Mouse (Mus musculus) kidney, adult 18-20 months (tissue): ENCODE results near the gene Acss2.
A peak's percentile ranks its signal among the peaks of the same experiment; 100 is the strongest.

Source experiments
- DNase-seq: peaks from one replicate; pipeline ENCODE4 v3.0.0; 2021

Acss2 gene

GRCm38 (mm10) chr2:155517455-155518423, at the start of gene Acss2, which contains the start of gene Ggt7:
Gene Acss2, plus strand, starts transcription at chr2:155517948.
Gene Ggt7, minus strand, starts transcription at chr2:155518237.
- peak; percentile 100 for DNase-seq

GRCm38 (mm10) chr2:155472671-155473569, 44.8 kb upstream of the Acss2 start:
- peak; percentile 58 for DNase-seq

GRCm38 (mm10) chr2:155473570-155474088, 44.1 kb upstream of the Acss2 start, which contains the start of gene Ncoa6:
Gene Ncoa6, minus strand, starts transcription at chr2:155473894.
- DNase-seq = peak; percentile 73

GRCm38 (mm10) chr2:155482021-155482420, 35.7 kb upstream of the Acss2 start:
- peak; percentile 80 for DNase-seq

- no peak for DNase-seq
These were observed 26.8 kb upstream of the Acss2 start for GRCm38 (mm10) chr2:155490998-155491397.

GRCm38 (mm10) chr2:155502596-155502995, 15.2 kb upstream of the Acss2 start:
- DNase-seq = no peak

- peak; percentile 26 for DNase-seq
These were observed 13.1 kb upstream of the Acss2 start for GRCm38 (mm10) chr2:155504440-155505355.

GRCm38 (mm10) chr2:155505811-155506210, 11.9 kb upstream of the Acss2 start:
- DNase-seq = no peak

- DNase-seq = no peak
These were observed 9.9 kb upstream of the Acss2 start for GRCm38 (mm10) chr2:155507721-155508470.

GRCm38 (mm10) chr2:155512479-155512878, 5.3 kb upstream of the Acss2 start:
- peak; percentile 71 for DNase-seq

- no peak for DNase-seq
These were observed 4.2 kb upstream of the Acss2 start for GRCm38 (mm10) chr2:155513543-155513942.

GRCm38 (mm10) chr2:155514666-155515065, 3.1 kb upstream of the Acss2 start:
- DNase-seq = peak; percentile 60

GRCm38 (mm10) chr2:155515941-155516340, 1.8 kb upstream of the Acss2 start:
- DNase-seq = peak; percentile 73

- no peak for DNase-seq
These were observed 953 bp downstream of the Acss2 start for GRCm38 (mm10) chr2:155518531-155519270.

GRCm38 (mm10) chr2:155523706-155524105, 6.0 kb downstream of the Acss2 start:
- DNase-seq = no peak

GRCm38 (mm10) chr2:155524378-155524777, 6.6 kb downstream of the Acss2 start:
- no peak for DNase-seq

GRCm38 (mm10) chr2:155527367-155527766, 9.6 kb downstream of the Acss2 start:
- DNase-seq = no peak

- no peak for DNase-seq
These were observed 18.5 kb downstream of the Acss2 start for GRCm38 (mm10) chr2:155536292-155536691.

- no peak for DNase-seq
These were observed 20.2 kb downstream of the Acss2 start for GRCm38 (mm10) chr2:155537761-155538462.
